Mouse (Mus musculus): ENCODE data around the gene Mnd1.

Mnd1 gene

GRCm38 (mm10) chr3:84155558-84156006, at the start of gene Mnd1:
TSS of gene Mnd1 (minus strand) at chr3:84155786.
- peak; percentile 93 to 95 for DNase-seq

GRCm38 (mm10) chr3:84204640-84205039, 49.1 kb upstream of the Mnd1 start:
- DNase-seq, result no peak

- DNase-seq, result peak; percentile 95 to 98
Measured at GRCm38 (mm10) chr3:84200559-84201420, 45.2 kb upstream of the Mnd1 start.

GRCm38 (mm10) chr3:84199516-84199915, 43.9 kb upstream of the Mnd1 start:
- DNase-seq, result no peak

GRCm38 (mm10) chr3:84198229-84198628, 42.6 kb upstream of the Mnd1 start:
- no peak for DNase-seq

- no peak for DNase-seq
Measured at GRCm38 (mm10) chr3:84193881-84194280, 38.3 kb upstream of the Mnd1 start.

GRCm38 (mm10) chr3:84191141-84191881, 35.7 kb upstream of the Mnd1 start:
- no peak for DNase-seq

GRCm38 (mm10) chr3:84190513-84191061, 35.0 kb upstream of the Mnd1 start:
- no peak for DNase-seq

GRCm38 (mm10) chr3:84189629-84190173, 34.1 kb upstream of the Mnd1 start:
- no peak for DNase-seq

GRCm38 (mm10) chr3:84181717-84182116, 26.1 kb upstream of the Mnd1 start:
- no peak for DNase-seq

GRCm38 (mm10) chr3:84181102-84181501, 25.5 kb upstream of the Mnd1 start:
- no peak for DNase-seq

GRCm38 (mm10) chr3:84180304-84180703, 24.7 kb upstream of the Mnd1 start:
- no peak for DNase-seq

- DNase-seq, result no peak
Measured at GRCm38 (mm10) chr3:84177834-84178233, 22.2 kb upstream of the Mnd1 start.

- peak; percentile 82 to 84 for DNase-seq
Measured at GRCm38 (mm10) chr3:84175337-84176315, 20.0 kb upstream of the Mnd1 start.

GRCm38 (mm10) chr3:84173581-84174154, 18.1 kb upstream of the Mnd1 start, which contains the start of gene Gm6525:
TSS of gene Gm6525 (plus strand) at chr3:84174104.
- no peak for DNase-seq

GRCm38 (mm10) chr3:84172406-84172805, 16.8 kb upstream of the Mnd1 start:
- DNase-seq, result no peak

- DNase-seq, result no peak
Measured at GRCm38 (mm10) chr3:84169393-84170005, 13.9 kb upstream of the Mnd1 start.

- DNase-seq, result no peak
Measured at GRCm38 (mm10) chr3:84168943-84169342, 13.4 kb upstream of the Mnd1 start.

GRCm38 (mm10) chr3:84166073-84166472, 10.5 kb upstream of the Mnd1 start:
- no peak for DNase-seq

GRCm38 (mm10) chr3:84165391-84165790, 9.8 kb upstream of the Mnd1 start:
- DNase-seq, result no peak
